Mouse (Mus musculus): ENCODE measurements around the gene Raver2. TPM values are rescaled to one million over a fixed set of nuclear protein-coding genes. Genes with fewer than 3 reads are reported as not detected.

The Raver2 gene
- polyA plus RNA-seq, 1 experiment, result 0.04 TPM

GRCm38 (mm10) chr4:101182603-101183011 is 113.8 kb downstream of the Raver2 start:
- Histone ChIP-seq H3K36me3 (ENCODE audit: control insufficient read depth, insufficient read depth) (peaks cover 12% of the 10 kb centered on the region), H3K79me2 (ENCODE audit: control insufficient read depth, insufficient read depth) (no peaks in the 10 kb centered on the region), H3K4me2 (ENCODE audit: low read depth) (peak overlapping the region; percentile 12), H3ac (ENCODE audit: control insufficient read depth, insufficient read length) (no peak overlapping the region), H3K27me3 (ENCODE audit: control insufficient read depth, insufficient read depth, insufficient read length) (no peaks in the 10 kb centered on the region), H3K4me3 (no peak overlapping the region)
- TF ChIP-seq E2F4 (IDR thresholded peaks at IDR 0.05; ENCODE audit: insufficient read depth), result no peak
- TF ChIP-seq MYOD1 (IDR thresholded peaks at IDR 0.05; ENCODE audit: control insufficient read depth in 1 of 3, insufficient read length in 2 of 3, low read depth in 2 of 3), result peak in 2 of 3 experiments; percentile 4 to 36

DNA sequence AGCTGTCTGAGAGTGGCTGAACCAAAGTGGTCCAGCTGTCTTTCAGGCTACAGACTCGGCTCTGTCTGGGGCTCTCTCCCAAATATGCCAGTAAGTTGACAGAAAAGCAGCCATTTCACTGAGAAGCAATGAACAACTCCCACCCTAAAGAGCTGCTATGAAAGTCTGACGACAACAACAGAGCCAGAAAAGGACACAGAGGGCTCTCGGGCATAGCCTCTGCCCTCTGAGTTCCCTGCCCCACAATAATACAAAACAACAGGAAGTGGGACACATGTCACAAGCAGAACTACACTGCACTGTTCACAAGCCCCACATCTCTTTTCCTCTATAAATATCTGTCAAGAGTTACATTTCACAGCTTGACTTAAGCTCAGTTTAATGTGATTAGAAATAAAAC is 116.4 kb downstream of the Raver2 start:
- TF ChIP-seq MYOG (IDR thresholded peaks at IDR 0.05; ENCODE audit: control insufficient read depth in 1 of 3, insufficient read depth in 1 of 3, insufficient read length in 2 of 3, low read depth in 2 of 3), result no peak
- TF ChIP-seq TCF3 (IDR thresholded peaks at IDR 0.05; ENCODE audit: insufficient read length, low read depth), result no peak
- TF ChIP-seq USF1 (IDR thresholded peaks at IDR 0.05; ENCODE audit: low read depth), result no peak
- no peak for TF ChIP-seq CEBPB (IDR thresholded peaks at IDR 0.05; ENCODE audit: insufficient read depth, poor library complexity, severe bottlenecking)
- no peak for TF ChIP-seq MYOD1 (IDR thresholded peaks at IDR 0.05; ENCODE audit: control insufficient read depth in 1 of 3, insufficient read length in 2 of 3, low read depth in 2 of 3)
- TF ChIP-seq POLR2A (IDR thresholded peaks at IDR 0.05; ENCODE audit: insufficient read length, low read depth), result no peak
- no peak for TF ChIP-seq SRF (IDR thresholded peaks at IDR 0.05; ENCODE audit: control insufficient read depth, insufficient read length, low read depth)
- peaks cover 15% of the 10 kb centered on the region for H3K36me3 ChIP-seq (ENCODE audit: control insufficient read depth, insufficient read depth)
- no peak overlapping the region for H3K4me3 ChIP-seq
- H3K4me2 ChIP-seq (ENCODE audit: low read depth), result no peak overlapping the region
- no peak overlapping the region for H3ac ChIP-seq (ENCODE audit: control insufficient read depth, insufficient read length)
- H3K27me3 ChIP-seq (ENCODE audit: control insufficient read depth, insufficient read depth, insufficient read length), result no peaks in the 10 kb centered on the region
- no peaks in the 10 kb centered on the region for H3K79me2 ChIP-seq (ENCODE audit: control insufficient read depth, insufficient read depth)

DNA sequence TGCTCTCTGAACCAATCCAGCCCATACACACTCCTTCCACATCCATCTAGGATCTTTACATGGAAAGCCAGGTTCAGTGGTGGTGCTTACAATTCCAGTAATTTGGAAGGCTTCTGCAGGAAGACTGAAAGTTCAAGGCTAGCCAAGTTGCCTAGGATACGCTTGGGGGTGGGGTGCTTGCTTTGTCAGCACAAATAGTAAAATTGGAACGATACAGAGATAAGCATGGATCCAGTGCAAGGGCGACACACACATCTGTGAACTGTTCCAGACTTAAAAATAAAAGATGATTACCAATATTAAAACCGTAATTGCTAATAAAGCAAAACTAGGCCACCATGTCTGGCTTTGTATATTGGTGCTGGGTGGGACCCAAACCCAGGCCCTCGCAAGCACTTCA is 117.8 kb downstream of the Raver2 start:
- no peak overlapping the region for H3K4me2 ChIP-seq (ENCODE audit: low read depth)
- no peaks in the 10 kb centered on the region for H3K79me2 ChIP-seq (ENCODE audit: control insufficient read depth, insufficient read depth)
- H3ac ChIP-seq (ENCODE audit: control insufficient read depth, insufficient read length), result no peak overlapping the region
- H3K36me3 ChIP-seq (ENCODE audit: control insufficient read depth, insufficient read depth), result peaks cover 19% of the 10 kb centered on the region
- no peak overlapping the region for H3K4me3 ChIP-seq
- no peak for TF ChIP-seq CEBPB (IDR thresholded peaks at IDR 0.05; ENCODE audit: insufficient read depth, poor library complexity, severe bottlenecking)
- no peaks in the 10 kb centered on the region for H3K27me3 ChIP-seq (ENCODE audit: control insufficient read depth, insufficient read depth, insufficient read length)

GRCm38 (mm10) chr4:101187381-101187780 is 118.6 kb downstream of the Raver2 start:
- Histone ChIP-seq H3K27me3 (ENCODE audit: control insufficient read depth, insufficient read depth, insufficient read length) (no peaks in the 10 kb centered on the region), H3K4me2 (ENCODE audit: low read depth) (no peak overlapping the region), H3K4me3 (no peak overlapping the region), H3K79me2 (ENCODE audit: control insufficient read depth, insufficient read depth) (no peaks in the 10 kb centered on the region), H3ac (ENCODE audit: control insufficient read depth, insufficient read length) (no peak overlapping the region), H3K36me3 (ENCODE audit: control insufficient read depth, insufficient read depth) (peaks cover 19% of the 10 kb centered on the region)
- no peak for TF ChIP-seq E2F4 (IDR thresholded peaks at IDR 0.05; ENCODE audit: insufficient read depth)
- no peak for TF ChIP-seq POLR2A (IDR thresholded peaks at IDR 0.05; ENCODE audit: insufficient read length, low read depth)
- no peak for TF ChIP-seq POLR2AphosphoS2 (IDR thresholded peaks at IDR 0.05; ENCODE audit: insufficient read length, low read depth)
- no peak for TF ChIP-seq MAX (IDR thresholded peaks at IDR 0.05; ENCODE audit: low read depth)
- no peak for TF ChIP-seq TCF12 (IDR thresholded peaks at IDR 0.05; ENCODE audit: insufficient read depth, poor library complexity, severe bottlenecking)
- TF ChIP-seq USF1 (IDR thresholded peaks at IDR 0.05; ENCODE audit: low read depth), result no peak
- TF ChIP-seq CEBPB (IDR thresholded peaks at IDR 0.05; ENCODE audit: insufficient read depth, poor library complexity, severe bottlenecking), result no peak
- no peak for TF ChIP-seq TCF3 (IDR thresholded peaks at IDR 0.05; ENCODE audit: insufficient read length, low read depth)
- no peak for TF ChIP-seq MYOG (IDR thresholded peaks at IDR 0.05; ENCODE audit: control insufficient read depth in 1 of 3, insufficient read depth in 1 of 3, insufficient read length in 2 of 3, low read depth in 2 of 3)

DNA sequence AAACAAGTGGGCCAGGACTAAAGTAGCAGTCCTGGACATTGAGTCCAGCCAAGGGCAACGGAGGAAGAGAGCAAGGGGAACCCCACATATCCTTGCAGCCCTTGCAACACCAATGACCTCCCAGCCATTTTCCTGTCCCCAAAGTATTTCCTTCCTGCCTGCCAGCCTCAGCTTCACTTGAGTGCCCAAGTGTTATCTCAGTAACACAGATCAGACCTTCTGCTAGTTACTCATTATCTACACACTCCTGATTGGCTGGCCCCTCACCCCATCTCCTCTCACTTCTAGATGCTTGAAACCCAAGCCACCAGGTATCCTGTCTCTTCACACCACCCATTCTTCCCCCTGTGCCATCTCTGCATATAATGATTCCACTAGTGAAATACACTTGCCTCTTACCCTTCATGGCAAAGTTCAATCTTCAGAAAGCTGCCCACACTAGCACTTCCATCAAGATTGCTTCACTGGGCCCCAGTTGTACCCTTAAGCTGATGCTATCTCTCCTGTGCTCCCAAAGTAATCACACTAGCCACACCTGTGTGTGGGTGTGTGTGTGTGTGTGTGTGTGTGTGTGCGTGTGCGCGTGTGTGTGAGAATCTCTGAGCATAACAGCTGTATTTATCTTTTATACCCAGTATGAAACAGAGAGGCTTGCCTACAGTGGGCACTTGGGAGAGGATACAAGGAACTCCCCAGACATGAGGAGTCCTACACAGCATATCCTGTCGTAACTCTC is 123.6 kb downstream of the Raver2 start:
- no peaks in the 10 kb centered on the region for H3K27me3 ChIP-seq (ENCODE audit: control insufficient read depth, insufficient read depth, insufficient read length)
- H3K36me3 ChIP-seq (ENCODE audit: control insufficient read depth, insufficient read depth), result peaks cover 13% of the 10 kb centered on the region
- no peak overlapping the region for H3K4me3 ChIP-seq
- H3K79me2 ChIP-seq (ENCODE audit: control insufficient read depth, insufficient read depth), result no peaks in the 10 kb centered on the region
- H3ac ChIP-seq (ENCODE audit: control insufficient read depth, insufficient read length), result no peak overlapping the region
- no peak overlapping the region for H3K4me2 ChIP-seq (ENCODE audit: low read depth)
- no peak for TF ChIP-seq POLR2AphosphoS2 (IDR thresholded peaks at IDR 0.05; ENCODE audit: insufficient read length, low read depth)
- TF ChIP-seq USF1 (IDR thresholded peaks at IDR 0.05; ENCODE audit: low read depth), result no peak
- TF ChIP-seq TCF3 (IDR thresholded peaks at IDR 0.05; ENCODE audit: insufficient read length, low read depth), result no peak
- no peak for TF ChIP-seq CEBPB (IDR thresholded peaks at IDR 0.05; ENCODE audit: insufficient read depth, poor library complexity, severe bottlenecking)
- no peak for TF ChIP-seq MYOG (IDR thresholded peaks at IDR 0.05; ENCODE audit: control insufficient read depth in 1 of 3, insufficient read depth in 1 of 3, insufficient read length in 2 of 3, low read depth in 2 of 3)
- no peak for TF ChIP-seq TCF12 (IDR thresholded peaks at IDR 0.05; ENCODE audit: insufficient read depth, poor library complexity, severe bottlenecking)
- no peak for TF ChIP-seq POLR2A (IDR thresholded peaks at IDR 0.05; ENCODE audit: insufficient read length, low read depth)

GRCm38 (mm10) chr4:101194170-101194569 is 125.4 kb downstream of the Raver2 start:
- TF ChIP-seq SRF (IDR thresholded peaks at IDR 0.05; ENCODE audit: control insufficient read depth, insufficient read length, low read depth) (no peak), MYOG (IDR thresholded peaks at IDR 0.05; ENCODE audit: control insufficient read depth in 1 of 3, insufficient read depth in 1 of 3, insufficient read length in 2 of 3, low read depth in 2 of 3) (no peak), MAX (IDR thresholded peaks at IDR 0.05; ENCODE audit: low read depth) (no peak), E2F4 (IDR thresholded peaks at IDR 0.05; ENCODE audit: insufficient read depth) (no peak), TCF3 (IDR thresholded peaks at IDR 0.05; ENCODE audit: insufficient read length, low read depth) (no peak), POLR2AphosphoS2 (IDR thresholded peaks at IDR 0.05; ENCODE audit: insufficient read length, low read depth) (no peak), CEBPB (IDR thresholded peaks at IDR 0.05; ENCODE audit: insufficient read depth, poor library complexity, severe bottlenecking) (no peak), POLR2A (IDR thresholded peaks at IDR 0.05; ENCODE audit: insufficient read length, low read depth) (no peak), REST (IDR thresholded peaks at IDR 0.05; ENCODE audit: insufficient read depth, insufficient read length) (no peak), TCF12 (IDR thresholded peaks at IDR 0.05; ENCODE audit: insufficient read depth, poor library complexity, severe bottlenecking) (no peak), MYOD1 (IDR thresholded peaks at IDR 0.05; ENCODE audit: control insufficient read depth in 1 of 3, insufficient read length in 2 of 3, low read depth in 2 of 3) (no peak), USF1 (IDR thresholded peaks at IDR 0.05; ENCODE audit: low read depth) (no peak)
- no peak overlapping the region for H3K4me3 ChIP-seq
- no peak overlapping the region for H3ac ChIP-seq (ENCODE audit: control insufficient read depth, insufficient read length)
- no peaks in the 10 kb centered on the region for H3K79me2 ChIP-seq (ENCODE audit: control insufficient read depth, insufficient read depth)
- no peak overlapping the region for H3K4me2 ChIP-seq (ENCODE audit: low read depth)
- no peaks in the 10 kb centered on the region for H3K27me3 ChIP-seq (ENCODE audit: control insufficient read depth, insufficient read depth, insufficient read length)
- peaks cover 13% of the 10 kb centered on the region for H3K36me3 ChIP-seq (ENCODE audit: control insufficient read depth, insufficient read depth)
